Mouse (Mus musculus): ENCODE data around the gene Gmfg. TPM values are rescaled to one million over a fixed set of nuclear protein-coding genes. Genes with fewer than 3 reads are reported as not detected.

Gmfg gene
- polyA plus RNA-seq, 1 experiment from 2014 or later, result 1.8 TPM

GRCm38 (mm10) chr7:28432252-28432651, 5.0 kb upstream of the Gmfg start:
- no peak overlapping the region for H3K4me2 ChIP-seq (ENCODE audit: low read depth, low read length)
- no peak overlapping the region for H3K4me3 ChIP-seq (ENCODE audit: low read depth, low read length)
- 95% methylated on average over 2 of the region's 2 CpGs for WGBS
- no peaks in the 10 kb centered on the region for H3K36me3 ChIP-seq (ENCODE audit: control insufficient read depth, insufficient read depth, low read length)
- H3K9ac ChIP-seq (replicated peaks; ENCODE audit: low read depth, low read length), result no peak overlapping the region
- no peaks in the 10 kb centered on the region for H3K27me3 ChIP-seq (ENCODE audit: control insufficient read depth, insufficient read depth, low read length)
- peaks cover 19% of the 10 kb centered on the region for H3K4me1 ChIP-seq (ENCODE audit: control insufficient read depth, insufficient read depth, low read length)
- no peak for ATAC-seq (ENCODE audit: low read depth)
- no peak overlapping the region for H3K27ac ChIP-seq (ENCODE audit: low read depth, low read length)
- H3K9me3 ChIP-seq (ENCODE audit: control insufficient read depth, low read length), result no peaks in the 10 kb centered on the region

GRCm38 (mm10) chr7:28435660-28436259, 1.5 kb upstream of the Gmfg start:
- Histone ChIP-seq H3K4me2 (ENCODE audit: low read depth, low read length) (peak overlapping the region; percentile 77), H3K36me3 (ENCODE audit: control insufficient read depth, insufficient read depth, low read length) (no peaks in the 10 kb centered on the region), H3K9ac (replicated peaks; ENCODE audit: low read depth, low read length) (peak overlapping the region; percentile 97), H3K4me1 (ENCODE audit: control insufficient read depth, insufficient read depth, low read length) (peaks cover 19% of the 10 kb centered on the region), H3K4me3 (ENCODE audit: low read depth, low read length) (peak overlapping the region; percentile 81), H3K9me3 (ENCODE audit: control insufficient read depth, low read length) (no peaks in the 10 kb centered on the region), H3K27ac (ENCODE audit: low read depth, low read length) (peak overlapping the region; percentile 66), H3K27me3 (ENCODE audit: control insufficient read depth, insufficient read depth, low read length) (no peaks in the 10 kb centered on the region)
- ATAC-seq (ENCODE audit: low read depth), result peak; percentile 44
- 0% methylated on average over 17 of the region's 70 CpGs for WGBS

- peak overlapping the region; percentile 83 for H3K27ac ChIP-seq (ENCODE audit: low read depth, low read length)
- peak overlapping the region; percentile 97 for H3K9ac ChIP-seq (replicated peaks; ENCODE audit: low read depth, low read length)
- no peaks in the 10 kb centered on the region for H3K27me3 ChIP-seq (ENCODE audit: control insufficient read depth, insufficient read depth, low read length)
- H3K36me3 ChIP-seq (ENCODE audit: control insufficient read depth, insufficient read depth, low read length), result no peaks in the 10 kb centered on the region
- peaks cover 19% of the 10 kb centered on the region for H3K4me1 ChIP-seq (ENCODE audit: control insufficient read depth, insufficient read depth, low read length)
- peak; percentile 98 for ATAC-seq (ENCODE audit: low read depth)
- WGBS, result 0% methylated on average over 51 of the region's 64 CpGs
- H3K4me3 ChIP-seq (ENCODE audit: low read depth, low read length), result peak overlapping the region; percentile 81
- no peaks in the 10 kb centered on the region for H3K9me3 ChIP-seq (ENCODE audit: control insufficient read depth, low read length)
- peak overlapping the region; percentile 55 for H3K4me2 ChIP-seq (ENCODE audit: low read depth, low read length)
Measured at GRCm38 (mm10) chr7:28436271-28436904, 859 bp upstream of the Gmfg start.

GRCm38 (mm10) chr7:28437964-28438363, 717 bp downstream of the Gmfg start:
- ATAC-seq (ENCODE audit: low read depth), result no peak
- no peak overlapping the region for H3K4me3 ChIP-seq (ENCODE audit: low read depth, low read length)
- no peak overlapping the region for H3K9ac ChIP-seq (replicated peaks; ENCODE audit: low read depth, low read length)
- H3K36me3 ChIP-seq (ENCODE audit: control insufficient read depth, insufficient read depth, low read length), result no peaks in the 10 kb centered on the region
- H3K4me1 ChIP-seq (ENCODE audit: control insufficient read depth, insufficient read depth, low read length), result peaks cover 12% of the 10 kb centered on the region; the same call in 1 of the 2 replicates
- no peak overlapping the region for H3K4me2 ChIP-seq (ENCODE audit: low read depth, low read length)
- no peaks in the 10 kb centered on the region for H3K27me3 ChIP-seq (ENCODE audit: control insufficient read depth, insufficient read depth, low read length)
- no peaks in the 10 kb centered on the region for H3K9me3 ChIP-seq (ENCODE audit: control insufficient read depth, low read length)
- no peak overlapping the region for H3K27ac ChIP-seq (ENCODE audit: low read depth, low read length)

DNA sequence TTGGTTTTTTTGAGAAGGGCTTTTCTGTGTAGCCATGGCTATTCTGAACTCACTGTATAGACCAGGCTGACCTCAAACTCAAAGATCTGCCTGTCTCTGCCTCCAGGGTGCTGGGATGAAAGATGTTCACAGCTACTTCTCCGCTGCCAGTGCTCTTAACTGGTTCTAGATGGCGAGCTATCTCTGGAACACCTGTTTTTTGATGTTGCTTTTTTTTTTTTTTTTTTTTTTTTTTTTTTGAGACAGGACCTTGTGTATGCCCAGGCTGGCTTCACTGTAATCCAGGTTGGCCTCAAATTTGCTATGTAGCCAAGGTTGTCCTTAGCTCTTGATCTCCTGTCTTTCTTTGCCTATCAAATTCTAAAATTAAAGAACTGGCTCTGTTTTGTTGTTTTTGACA, 1.5 kb downstream of the Gmfg start:
- Histone ChIP-seq H3K4me2 (ENCODE audit: low read depth, low read length) (no peak overlapping the region), H3K9me3 (ENCODE audit: control insufficient read depth, low read length) (no peaks in the 10 kb centered on the region), H3K9ac (replicated peaks; ENCODE audit: low read depth, low read length) (no peak overlapping the region), H3K27ac (ENCODE audit: low read depth, low read length) (no peak overlapping the region), H3K4me3 (ENCODE audit: low read depth, low read length) (no peak overlapping the region), H3K27me3 (ENCODE audit: control insufficient read depth, insufficient read depth, low read length) (no peaks in the 10 kb centered on the region), H3K4me1 (ENCODE audit: control insufficient read depth, insufficient read depth, low read length) (peaks cover 12% of the 10 kb centered on the region; the same call in 1 of the 2 replicates), H3K36me3 (ENCODE audit: control insufficient read depth, insufficient read depth, low read length) (no peaks in the 10 kb centered on the region)
- no peak for ATAC-seq (ENCODE audit: low read depth)
- 94% methylated on average over 2 of the region's 2 CpGs for WGBS

DNA sequence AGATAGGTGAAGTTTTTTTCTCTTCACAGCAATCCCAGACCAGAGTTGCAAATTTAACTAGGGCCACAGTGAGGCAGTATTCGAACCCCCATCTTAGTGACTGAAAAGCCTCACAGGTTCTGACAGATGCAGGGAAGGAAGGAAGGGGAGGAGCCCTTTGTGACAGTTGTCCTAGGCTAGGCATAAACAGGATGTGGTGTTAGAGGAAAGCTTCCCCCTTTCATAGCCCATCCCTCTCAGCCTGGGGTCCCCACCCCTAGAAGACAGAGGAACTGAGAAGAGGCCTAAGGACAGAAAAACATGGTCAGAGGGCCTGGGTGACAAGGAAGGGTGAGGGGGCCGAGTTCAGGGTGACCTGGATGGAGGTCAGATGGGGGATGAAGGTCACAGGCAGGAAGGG, 3.5 kb downstream of the Gmfg start:
- H3K36me3 ChIP-seq (ENCODE audit: control insufficient read depth, insufficient read depth, low read length), result no peaks in the 10 kb centered on the region
- H3K4me1 ChIP-seq (ENCODE audit: control insufficient read depth, insufficient read depth, low read length), result no peaks in the 10 kb centered on the region
- WGBS, result 51% methylated on average over 2 of the region's 2 CpGs
- no peak overlapping the region for H3K4me2 ChIP-seq (ENCODE audit: low read depth, low read length)
- no peaks in the 10 kb centered on the region for H3K27me3 ChIP-seq (ENCODE audit: control insufficient read depth, insufficient read depth, low read length)
- no peaks in the 10 kb centered on the region for H3K9me3 ChIP-seq (ENCODE audit: control insufficient read depth, low read length)
- H3K9ac ChIP-seq (replicated peaks; ENCODE audit: low read depth, low read length), result no peak overlapping the region
- H3K27ac ChIP-seq (ENCODE audit: low read depth, low read length), result no peak overlapping the region
- no peak for ATAC-seq (ENCODE audit: low read depth)
- no peak overlapping the region for H3K4me3 ChIP-seq (ENCODE audit: low read depth, low read length)

GRCm38 (mm10) chr7:28441776-28442485, 4.7 kb downstream of the Gmfg start:
- no peak for ATAC-seq (ENCODE audit: low read depth)
- Histone ChIP-seq H3K36me3 (ENCODE audit: control insufficient read depth, insufficient read depth, low read length) (no peaks in the 10 kb centered on the region), H3K9me3 (ENCODE audit: control insufficient read depth, low read length) (no peaks in the 10 kb centered on the region), H3K27ac (ENCODE audit: low read depth, low read length) (no peak overlapping the region), H3K27me3 (ENCODE audit: control insufficient read depth, insufficient read depth, low read length) (no peaks in the 10 kb centered on the region), H3K4me3 (ENCODE audit: low read depth, low read length) (no peak overlapping the region), H3K4me2 (ENCODE audit: low read depth, low read length) (no peak overlapping the region), H3K4me1 (ENCODE audit: control insufficient read depth, insufficient read depth, low read length) (no peaks in the 10 kb centered on the region), H3K9ac (replicated peaks; ENCODE audit: low read depth, low read length) (no peak overlapping the region)
- WGBS, result 88% methylated on average over 13 of the region's 14 CpGs

DNA sequence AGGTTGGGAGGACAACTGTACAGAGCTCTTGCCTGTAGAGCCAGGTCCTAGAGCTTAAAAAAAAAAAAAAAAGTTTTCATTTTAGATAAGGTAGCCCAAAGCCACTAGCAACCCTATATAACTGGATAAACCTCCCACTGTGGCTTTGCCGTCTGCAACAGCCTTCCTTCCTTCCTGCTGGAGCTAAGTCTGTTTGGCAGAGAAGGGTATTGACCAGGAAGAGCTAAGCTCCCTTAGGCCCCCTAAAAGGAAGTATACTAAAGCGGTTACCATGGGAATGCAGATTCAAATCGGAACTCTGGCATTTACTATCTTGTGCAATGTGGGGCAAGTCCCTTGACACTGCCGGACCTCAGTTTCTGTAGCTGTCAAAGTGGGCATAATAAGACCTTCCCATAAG, 5.4 kb downstream of the Gmfg start:
- no peak overlapping the region for H3K4me2 ChIP-seq (ENCODE audit: low read depth, low read length)
- H3K36me3 ChIP-seq (ENCODE audit: control insufficient read depth, insufficient read depth, low read length), result no peaks in the 10 kb centered on the region
- H3K27ac ChIP-seq (ENCODE audit: low read depth, low read length), result no peak overlapping the region
- no peak for ATAC-seq (ENCODE audit: low read depth)
- H3K9me3 ChIP-seq (ENCODE audit: control insufficient read depth, low read length), result no peaks in the 10 kb centered on the region
- 36% methylated on average over 4 of the region's 4 CpGs for WGBS
- H3K4me1 ChIP-seq (ENCODE audit: control insufficient read depth, insufficient read depth, low read length), result no peaks in the 10 kb centered on the region
- H3K4me3 ChIP-seq (ENCODE audit: low read depth, low read length), result no peak overlapping the region
- H3K9ac ChIP-seq (replicated peaks; ENCODE audit: low read depth, low read length), result no peak overlapping the region
- no peaks in the 10 kb centered on the region for H3K27me3 ChIP-seq (ENCODE audit: control insufficient read depth, insufficient read depth, low read length)

DNA sequence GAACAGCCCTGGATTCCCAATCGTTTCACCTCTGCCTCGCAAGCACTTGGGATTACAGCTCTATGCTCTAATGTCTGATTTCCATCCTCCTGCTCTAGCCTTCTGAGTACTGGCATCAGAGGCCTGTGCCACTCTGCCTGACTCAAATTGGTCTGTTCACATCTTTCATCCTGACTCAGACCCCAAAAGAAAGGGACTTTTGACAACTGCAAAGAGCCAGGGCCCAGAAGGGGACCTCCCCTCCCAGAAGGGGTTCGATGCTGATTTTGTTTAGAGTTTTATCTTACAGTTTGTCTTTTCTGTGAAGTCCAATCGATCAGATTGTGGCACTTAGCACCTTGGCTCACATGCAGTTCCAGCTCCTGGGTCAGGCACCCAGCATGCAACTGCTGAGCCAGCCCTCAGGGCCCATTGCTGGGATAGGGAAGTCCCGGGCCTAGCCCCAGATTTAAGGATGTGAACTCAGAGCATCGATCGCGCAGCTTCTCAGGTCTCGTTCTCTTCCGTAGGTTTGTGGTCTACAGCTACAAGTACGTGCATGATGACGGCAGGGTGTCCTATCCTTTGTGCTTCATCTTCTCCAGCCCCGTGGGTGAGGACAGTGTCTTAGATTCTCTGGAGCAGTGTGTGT, 7.2 kb downstream of the Gmfg start:
- H3K4me3 ChIP-seq (ENCODE audit: low read depth, low read length), result no peak overlapping the region
- H3K9me3 ChIP-seq (ENCODE audit: control insufficient read depth, low read length), result no peaks in the 10 kb centered on the region
- ATAC-seq (ENCODE audit: low read depth), result no peak
- no peak overlapping the region for H3K27ac ChIP-seq (ENCODE audit: low read depth, low read length)
- H3K27me3 ChIP-seq (ENCODE audit: control insufficient read depth, insufficient read depth, low read length), result no peaks in the 10 kb centered on the region
- H3K9ac ChIP-seq (replicated peaks; ENCODE audit: low read depth, low read length), result no peak overlapping the region
- H3K4me2 ChIP-seq (ENCODE audit: low read depth, low read length), result no peak overlapping the region
- no peaks in the 10 kb centered on the region for H3K4me1 ChIP-seq (ENCODE audit: control insufficient read depth, insufficient read depth, low read length)
- H3K36me3 ChIP-seq (ENCODE audit: control insufficient read depth, insufficient read depth, low read length), result no peaks in the 10 kb centered on the region
- 88% methylated on average over 13 of the region's 13 CpGs for WGBS
